Mouse (Mus musculus) neural tube, embryonic 11.5 days (tissue): Measurements from ENCODE around the gene Ggta1. TPM values are rescaled to one million over a fixed set of nuclear protein-coding genes. Genes with fewer than 3 reads are reported as not detected.

Source experiments
- ATAC-seq: fragments of 200-750 bp; cut with Nextera tagmentation; 2 replicates; pipeline ENCODE4 v1.8.0; 2017; ENCODE audit warnings: moderate number of reproducible peaks, mild to moderate bottlenecking, moderate TSS enrichment, moderate library complexity; ENCODE audit not compliant: insufficient read depth, low FRiP score, low TSS enrichment
- DNase-seq: peaks from one replicate; pipeline ENCODE4 v3.0.0-alpha.2; 2015; ENCODE audit warnings: low spot score
- H3K27ac ChIP-seq: fragments of 300-500 bp; sonication (generic); 2 replicates; pipeline ENCODE4 v1.5.1; 2014; ENCODE audit warnings: low read depth, mild to moderate bottlenecking, low read length
- H3K27me3 ChIP-seq: fragments of 300-500 bp; sonication (generic); 2 replicates; pipeline ENCODE4 v1.6.1; 2014; ENCODE audit warnings: mild to moderate bottlenecking, low read length, mixed read lengths; ENCODE audit not compliant: control insufficient read depth, insufficient read depth
- H3K36me3 ChIP-seq: fragments of 300-500 bp; sonication (generic); 2 replicates; pipeline ENCODE4 v1.6.1; 2014; ENCODE audit warnings: mild to moderate bottlenecking, low read length, moderate library complexity, mixed read lengths; ENCODE audit not compliant: control insufficient read depth, insufficient read depth
- H3K4me1 ChIP-seq: fragments of 300-500 bp; sonication (generic); 2 replicates; pipeline ENCODE4 v1.6.1; 2014; ENCODE audit warnings: low read length, mixed read lengths; ENCODE audit not compliant: control insufficient read depth, insufficient read depth
- H3K4me2 ChIP-seq: fragments of 300-500 bp; sonication (generic); 2 replicates; pipeline ENCODE4 v1.6.1; 2014; ENCODE audit warnings: low read depth, mild to moderate bottlenecking, moderate library complexity
- H3K4me3 ChIP-seq: fragments of 300-500 bp; sonication (generic); 2 replicates; pipeline ENCODE4 v1.5.1; 2014; ENCODE audit warnings: low read depth, low read length
- H3K9ac ChIP-seq: fragments of 300-500 bp; sonication (generic); 2 replicates; pipeline ENCODE4 v1.6.1; 2014; ENCODE audit warnings: mild to moderate bottlenecking, low read length
- H3K9me3 ChIP-seq: fragments of 300-500 bp; sonication (generic); 2 replicates; pipeline ENCODE4 v1.6.1; 2016; ENCODE audit warnings: low read length; ENCODE audit not compliant: control insufficient read depth
- WGBS: fragments of 180-500 bp; shearing (Covaris S2); extraction: QIAGEN DNeasy Blood & Tissue Kit; methylation state at CpG from one replicate; pipeline ENCODE4 v1.1.7; 2014; 5-methylcytosine and 5-hydroxymethylcytosine counted together
- polyA plus RNA-seq: library from polyadenylated mRNA; unstranded; fragments of >200 nt; fragmentation: Nextera tagmentation; extraction: Ambion mirVana; gene quantifications from 2 replicates; pipeline ENCODE4 v1.2.1, GENCODE M21; 2014

The Ggta1 gene
- polyA plus RNA-seq, 1 experiment from 2014 or later: 9.5 TPM

DNA sequence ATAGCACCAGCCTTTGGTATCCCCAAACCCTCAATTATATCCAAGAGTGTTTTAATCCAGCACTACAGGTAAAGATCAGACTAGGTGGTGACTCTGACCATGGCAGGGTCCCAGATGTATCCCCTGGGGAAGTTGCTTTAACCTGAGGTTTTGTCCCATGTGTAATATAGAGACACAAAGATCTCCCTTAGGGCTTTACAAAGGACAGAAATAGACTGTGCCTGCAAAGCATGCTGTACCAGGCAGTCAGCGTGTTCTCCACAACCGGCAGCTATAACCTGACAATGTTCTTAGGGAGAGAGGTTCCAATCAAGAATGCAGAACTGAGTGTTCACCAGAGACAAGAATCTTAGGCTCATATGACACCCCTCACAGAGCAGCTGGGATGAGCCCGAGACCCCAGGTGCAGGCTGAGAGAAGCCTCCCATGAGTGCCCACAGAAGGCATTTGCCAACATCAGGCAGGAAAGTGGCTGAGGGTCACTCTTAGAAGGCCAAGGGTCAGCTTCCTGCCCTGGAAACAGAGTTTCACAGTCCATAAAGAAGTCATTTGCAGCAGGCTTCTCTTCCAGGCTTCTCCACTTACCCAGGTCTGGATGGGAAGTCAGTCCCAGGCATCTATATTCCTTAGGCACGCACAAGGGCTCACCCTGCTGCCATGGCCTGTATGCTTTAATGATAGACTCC is 34.3 kb downstream of the Ggta1 start:
- no peak for ATAC-seq
- Histone ChIP-seq H3K4me2 (no peak overlapping the region), H3K27me3 (no peaks in the 10 kb centered on the region), H3K27ac (no peak overlapping the region), H3K4me1 (peaks cover 5% of the 10 kb centered on the region; the same call in 1 of the 2 replicates), H3K9me3 (no peaks in the 10 kb centered on the region), H3K36me3 (no peaks in the 10 kb centered on the region), H3K4me3 (no peak overlapping the region), H3K9ac (no peak overlapping the region)
- 56% methylated on average over 4 of the region's 4 CpGs for WGBS
- no peak for DNase-seq

DNA sequence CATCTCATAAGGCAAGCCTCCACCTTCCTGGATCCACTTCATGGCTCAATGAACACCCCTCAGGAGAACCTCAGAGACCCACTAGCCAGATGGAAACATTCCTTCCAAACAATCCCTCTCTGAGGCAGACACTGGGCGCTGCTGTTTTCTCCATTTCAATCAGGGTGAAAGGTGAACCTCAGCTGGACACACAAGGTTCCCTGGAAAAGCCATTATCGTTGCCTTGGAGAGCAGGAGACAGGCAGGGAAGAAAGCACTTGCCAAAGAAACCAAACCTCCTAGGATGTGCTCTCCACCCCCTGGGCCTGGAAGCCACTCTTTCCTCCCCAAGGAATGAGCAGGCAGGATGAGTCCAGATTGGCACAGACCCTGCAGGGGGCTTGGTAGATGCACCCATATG is 35.5 kb downstream of the Ggta1 start:
- H3K9me3 ChIP-seq: no peaks in the 10 kb centered on the region
- H3K4me2 ChIP-seq: no peak overlapping the region
- H3K27me3 ChIP-seq: no peaks in the 10 kb centered on the region
- no peak for ATAC-seq
- H3K27ac ChIP-seq: no peak overlapping the region
- no peak overlapping the region for H3K4me3 ChIP-seq
- DNase-seq: no peak
- WGBS: 30% methylated on average over 2 of the region's 2 CpGs
- peaks cover 2% of the 10 kb centered on the region; the same call in 1 of the 2 replicates for H3K4me1 ChIP-seq
- H3K36me3 ChIP-seq: no peaks in the 10 kb centered on the region
- no peak overlapping the region for H3K9ac ChIP-seq

DNA sequence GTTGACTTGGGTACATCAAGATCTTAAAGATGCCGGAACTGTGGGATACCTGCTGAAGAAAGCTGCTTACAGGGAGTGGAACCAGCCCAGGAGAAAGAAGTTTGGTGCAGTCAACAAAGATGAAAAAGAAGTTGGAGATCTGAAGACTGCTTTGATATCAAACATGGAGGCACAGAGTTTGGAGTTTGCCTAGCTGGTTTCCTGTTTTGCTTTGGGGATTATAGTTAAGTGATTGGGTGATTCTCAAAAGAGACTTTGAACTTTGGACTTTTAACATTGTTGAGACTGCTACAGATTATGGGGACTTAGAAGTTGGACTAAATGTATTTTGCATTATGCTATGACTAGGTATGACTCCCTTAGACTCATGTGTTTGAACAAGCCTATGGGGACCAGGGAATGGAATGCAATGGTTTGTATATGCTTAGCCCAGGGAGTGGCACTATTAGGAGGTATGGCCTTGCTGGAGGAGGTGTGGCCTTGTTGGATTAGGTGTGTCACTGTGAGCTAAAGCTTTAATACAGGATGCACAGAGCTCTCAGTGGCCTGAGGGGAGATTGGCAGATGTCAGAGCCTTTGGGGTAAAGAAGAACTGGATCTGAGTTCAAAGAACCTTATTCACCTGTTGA is 39.2 kb downstream of the Ggta1 start:
- ATAC-seq: no peak
- Histone ChIP-seq H3K9ac (no peak overlapping the region), H3K36me3 (no peaks in the 10 kb centered on the region), H3K4me3 (no peak overlapping the region), H3K4me2 (no peak overlapping the region), H3K27ac (no peak overlapping the region), H3K4me1 (no peaks in the 10 kb centered on the region), H3K27me3 (no peaks in the 10 kb centered on the region), H3K9me3 (no peaks in the 10 kb centered on the region)
- no peak for DNase-seq
- WGBS: 96% methylated on average over 1 of the region's 1 CpGs

DNA sequence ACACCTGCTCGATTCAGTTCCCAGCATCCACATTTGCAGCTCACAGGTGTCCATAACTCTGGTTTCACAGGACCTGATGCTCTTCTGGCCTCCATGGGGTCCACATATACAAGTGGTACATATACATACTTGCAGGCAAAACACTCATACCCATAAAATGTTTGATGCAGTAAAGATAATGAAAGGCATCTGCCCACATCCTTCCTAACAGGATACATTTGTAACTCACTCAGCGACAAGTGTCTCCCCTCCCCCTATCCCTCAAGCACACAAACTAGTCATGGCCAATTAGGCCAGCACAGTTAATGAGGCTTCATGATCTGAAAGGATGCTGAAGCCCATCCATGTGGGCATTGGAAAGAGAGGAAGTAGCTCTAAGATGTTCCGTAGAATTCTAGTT is 40.6 kb downstream of the Ggta1 start:
- DNase-seq: no peak
- H3K4me3 ChIP-seq: no peak overlapping the region
- H3K4me2 ChIP-seq: no peak overlapping the region
- H3K27me3 ChIP-seq: no peaks in the 10 kb centered on the region
- H3K36me3 ChIP-seq: no peaks in the 10 kb centered on the region
- no peak overlapping the region for H3K27ac ChIP-seq
- WGBS: 92% methylated on average over 3 of the region's 3 CpGs
- H3K9me3 ChIP-seq: no peaks in the 10 kb centered on the region
- no peak for ATAC-seq
- H3K9ac ChIP-seq: no peak overlapping the region
- H3K4me1 ChIP-seq: no peaks in the 10 kb centered on the region

DNA sequence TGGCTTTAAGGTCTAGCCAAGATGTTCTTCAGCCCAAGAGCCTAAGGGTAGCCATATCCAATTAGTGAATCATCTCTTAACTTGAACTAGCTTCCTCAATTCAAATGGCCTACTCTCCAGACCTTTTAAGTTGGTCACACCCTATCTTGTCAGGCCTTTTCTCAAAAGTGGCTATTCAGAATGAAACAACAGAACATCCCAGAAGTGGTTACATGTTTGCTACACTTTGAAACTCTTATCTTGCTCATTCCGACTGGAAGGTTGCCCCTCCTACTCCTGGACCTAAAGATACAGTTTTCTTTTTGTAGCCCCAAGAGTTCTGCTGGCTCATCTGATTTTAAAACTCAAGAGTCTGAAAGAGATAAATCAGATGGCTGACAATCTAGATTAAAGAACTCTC is 42.4 kb downstream of the Ggta1 start:
- WGBS: 87% methylated on average over 1 of the region's 1 CpGs
- DNase-seq: no peak
- ATAC-seq: no peak

DNA sequence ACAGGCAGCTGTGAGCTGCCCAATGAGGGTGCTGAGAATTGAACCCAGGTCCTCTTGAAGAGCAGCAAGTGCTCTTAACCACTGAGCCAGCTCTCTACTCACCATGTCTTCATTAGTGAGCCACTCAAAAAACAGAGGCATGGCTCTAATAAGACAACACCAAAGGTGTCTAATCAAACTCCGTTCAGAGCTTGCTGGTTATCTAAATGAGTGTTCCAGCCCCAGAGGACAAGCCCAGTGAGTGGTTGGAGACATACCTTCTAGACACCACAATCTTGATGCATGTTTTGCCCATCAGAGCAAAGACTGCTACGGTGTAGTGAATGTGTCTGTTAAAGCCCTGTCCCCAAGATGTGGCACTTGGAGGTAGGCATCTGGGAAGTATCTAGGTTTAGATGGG is 43.4 kb downstream of the Ggta1 start:
- H3K9me3 ChIP-seq: no peaks in the 10 kb centered on the region
- no peak overlapping the region for H3K4me3 ChIP-seq
- H3K4me1 ChIP-seq: no peaks in the 10 kb centered on the region
- H3K27me3 ChIP-seq: no peaks in the 10 kb centered on the region
- H3K4me2 ChIP-seq: no peak overlapping the region
- WGBS: 91% methylated on average over 2 of the region's 2 CpGs
- no peaks in the 10 kb centered on the region for H3K36me3 ChIP-seq
- DNase-seq: no peak
- no peak overlapping the region for H3K27ac ChIP-seq
- H3K9ac ChIP-seq: no peak overlapping the region
- ATAC-seq: no peak

More for the DNA sequence above, 42.4 kb downstream of the Ggta1 start:
- Histone ChIP-seq H3K9ac (no peak overlapping the region), H3K27ac (no peak overlapping the region), H3K27me3 (no peaks in the 10 kb centered on the region), H3K36me3 (no peaks in the 10 kb centered on the region), H3K4me3 (no peak overlapping the region), H3K9me3 (no peaks in the 10 kb centered on the region), H3K4me2 (no peak overlapping the region), H3K4me1 (no peaks in the 10 kb centered on the region)

DNA sequence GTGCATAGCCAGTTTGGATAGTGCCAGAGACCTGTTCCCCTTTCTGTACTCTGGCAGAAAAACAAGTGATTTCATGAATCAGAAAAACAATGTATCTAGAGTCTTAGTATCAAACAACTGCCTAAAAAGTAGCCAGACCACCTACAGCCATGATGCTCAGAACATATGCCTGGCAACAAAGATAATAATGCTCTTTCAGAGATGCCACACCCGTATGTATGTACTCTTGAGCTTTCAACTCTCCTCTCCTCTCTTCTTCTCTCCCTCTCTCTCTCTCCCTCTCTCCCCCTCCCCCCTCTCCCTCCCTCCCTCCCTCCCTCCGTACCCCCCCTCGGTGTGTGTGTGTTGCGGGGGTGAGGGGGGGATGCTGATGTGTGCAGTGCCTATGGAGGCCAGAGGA is 43.8 kb downstream of the Ggta1 start:
- H3K27ac ChIP-seq: no peak overlapping the region
- no peak overlapping the region for H3K4me3 ChIP-seq
- H3K27me3 ChIP-seq: no peaks in the 10 kb centered on the region
- DNase-seq (no peak), ATAC-seq (no peak)
- 100% methylated on average over 3 of the region's 4 CpGs for WGBS
- no peaks in the 10 kb centered on the region for H3K36me3 ChIP-seq
- H3K4me1 ChIP-seq: no peaks in the 10 kb centered on the region
- no peak overlapping the region for H3K4me2 ChIP-seq
- H3K9ac ChIP-seq: no peak overlapping the region
- H3K9me3 ChIP-seq: no peaks in the 10 kb centered on the region

DNA sequence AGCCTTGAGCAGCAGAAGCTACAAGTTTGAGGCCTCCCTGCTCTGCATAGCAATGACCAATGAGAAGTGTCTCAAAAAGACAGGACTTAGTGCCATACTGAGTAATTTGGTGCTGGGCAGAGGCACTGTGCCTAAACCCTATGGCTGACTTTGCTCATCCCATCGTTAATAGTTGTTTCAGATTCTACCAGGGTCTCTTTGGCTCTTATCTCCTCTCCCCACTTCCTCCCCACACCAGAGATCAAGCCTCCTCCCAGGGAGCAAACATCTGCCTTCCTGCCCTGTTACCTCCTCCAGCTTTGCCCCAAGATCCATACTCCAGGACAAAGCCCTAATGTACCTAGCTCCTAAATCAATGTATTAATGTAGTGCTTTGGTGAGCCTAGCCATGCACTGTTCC is 45.8 kb downstream of the Ggta1 start:
- Histone ChIP-seq H3K36me3 (no peaks in the 10 kb centered on the region), H3K27me3 (no peaks in the 10 kb centered on the region), H3K4me2 (no peak overlapping the region), H3K4me1 (no peaks in the 10 kb centered on the region), H3K9me3 (no peaks in the 10 kb centered on the region), H3K9ac (no peak overlapping the region), H3K4me3 (no peak overlapping the region), H3K27ac (no peak overlapping the region)
- ATAC-seq: no peak
- DNase-seq: no peak
- 94% methylated on average over 1 of the region's 1 CpGs for WGBS

DNA sequence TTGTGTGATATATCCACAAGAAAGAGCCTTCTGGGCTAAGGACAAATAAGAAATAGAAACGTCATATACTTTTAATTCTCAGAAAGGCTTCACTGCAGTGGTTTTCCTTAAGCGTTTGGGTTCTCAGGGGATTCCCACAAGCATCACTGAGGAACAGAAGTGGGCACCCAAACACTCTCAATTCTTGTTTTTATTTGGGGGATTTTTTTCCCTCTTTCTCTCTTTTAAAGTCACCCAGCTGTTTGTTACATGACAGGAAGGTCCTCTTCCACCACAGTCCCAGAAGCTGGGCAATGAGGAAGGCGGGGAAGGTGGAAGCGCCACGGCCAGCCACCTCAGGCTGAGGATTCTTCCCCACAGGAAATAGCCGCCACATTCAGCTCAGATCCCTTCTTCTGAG is 46.6 kb downstream of the Ggta1 start:
- Histone ChIP-seq H3K9me3 (no peaks in the 10 kb centered on the region), H3K36me3 (no peaks in the 10 kb centered on the region), H3K4me1 (no peaks in the 10 kb centered on the region), H3K27me3 (no peaks in the 10 kb centered on the region), H3K4me3 (no peak overlapping the region), H3K27ac (no peak overlapping the region), H3K4me2 (no peak overlapping the region), H3K9ac (no peak overlapping the region)
- ATAC-seq (no peak), DNase-seq (no peak)
- 85% methylated on average over 6 of the region's 6 CpGs for WGBS
